Mouse (Mus musculus) olfactory bulb, adult 2 months (tissue): ENCODE results near the gene Prune2.

Experiments
- CTCF ChIP-seq: fragments of 200-500 bp; IDR thresholded peaks from 2 replicates; pipeline ENCODE4 v1.5.1; 2012; ENCODE audit warnings: low read depth, mild to moderate bottlenecking, low read length, moderate library complexity; ENCODE audit not compliant: insufficient read depth
- POLR2A ChIP-seq: fragments of 200-500 bp; IDR thresholded peaks from 2 replicates; pipeline ENCODE4 v1.6.1; 2012; ENCODE audit warnings: mild to moderate bottlenecking, low read depth, low read length, moderate library complexity; ENCODE audit not compliant: insufficient read depth

- TF ChIP-seq CTCF (no peak), POLR2A (no peak)
Observed at GRCm38 (mm10) chr19:17140016-17140914, 184.3 kb downstream of the Prune2 start.
